Mouse (Mus musculus) MEL (cell line): ENCODE results near the gene Kcnmb4.

Experiments
- CTCF ChIP-seq, 3 experiments: IDR thresholded peaks in 2 of 3; conservative IDR thresholded peaks in 1 of 3; 2 replicates each; pipeline ENCODE4 v1.5.1; 2011 to 2012; ENCODE audit warnings: low read length in 3 of 3, low read depth in 2 of 3, mild to moderate bottlenecking in 2 of 3, improper control_type of control experiment in 1 of 3, inconsistent platforms in 1 of 3, mixed read lengths in 1 of 3, moderate library complexity in 1 of 3; ENCODE audit not compliant: control insufficient read depth in 1 of 3, insufficient read depth in 1 of 3, poor library complexity in 1 of 3, severe bottlenecking in 1 of 3
- EP300 ChIP-seq, 2 experiments: IDR thresholded peaks; 2 replicates each; pipeline ENCODE4 v1.6.1; 2011; ENCODE audit warnings: improper control_type of control experiment in 2 of 2, low read length in 2 of 2, low read depth in 1 of 2, mild to moderate bottlenecking in 1 of 2
- GABPA ChIP-seq: IDR thresholded peaks from 2 replicates; pipeline ENCODE4 v1.6.1; 2012; ENCODE audit warnings: low read depth, mild to moderate bottlenecking, inconsistent platforms, low read length, improper control_type of control experiment, moderate library complexity
- GATA1 ChIP-seq: IDR thresholded peaks from 2 replicates; pipeline ENCODE4 v1.6.1; 2011; ENCODE audit warnings: low read depth, low read length, improper control_type of control experiment
- POLR2A ChIP-seq, 2 experiments: IDR thresholded peaks; 2 replicates each; pipeline ENCODE4 v1.6.1; 2011 to 2012; ENCODE audit warnings: low read length in 2 of 2, mild to moderate bottlenecking in 2 of 2, control low read depth in 1 of 2, improper control_type of control experiment in 1 of 2, low read depth in 1 of 2, moderate library complexity in 1 of 2; ENCODE audit not compliant: control insufficient read depth in 1 of 2, insufficient read depth in 1 of 2, poor library complexity in 1 of 2
- POLR2AphosphoS2 ChIP-seq: IDR thresholded peaks from 2 replicates; pipeline ENCODE4 v1.6.1; 2011; ENCODE audit warnings: low read length, improper control_type of control experiment
- POLR2AphosphoS5 ChIP-seq: IDR thresholded peaks from 2 replicates; pipeline ENCODE4 v1.6.1; 2012; ENCODE audit warnings: low read depth, borderline replicate concordance, mild to moderate bottlenecking, inconsistent platforms, low read length, moderate library complexity, mixed read lengths
- ZC3H11A ChIP-seq: IDR thresholded peaks from 2 replicates; pipeline ENCODE4 v1.6.1; 2012; ENCODE audit warnings: low read depth, mild to moderate bottlenecking, inconsistent platforms, low read length, improper control_type of control experiment

DNA sequence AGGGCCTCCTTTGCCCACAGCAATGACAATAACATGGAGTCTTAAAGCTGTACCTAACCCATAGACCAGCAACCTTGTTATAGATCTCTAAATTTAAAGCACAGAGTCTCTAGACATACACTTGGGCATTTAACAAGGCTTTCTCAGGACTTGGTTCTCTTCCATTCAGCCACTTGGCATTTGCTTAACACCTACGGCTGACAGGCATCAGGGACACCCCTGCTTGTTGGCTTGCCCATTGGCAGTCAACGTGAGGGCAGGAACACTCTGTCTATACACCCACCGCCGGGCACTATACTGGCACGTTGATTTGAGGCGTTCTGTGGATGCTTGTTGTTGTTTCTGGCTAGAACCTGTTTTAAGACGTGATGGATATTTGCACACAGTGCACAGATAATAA lies 41.3 kb downstream of the Kcnmb4 start:
- TF ChIP-seq CTCF (IDR thresholded peaks at IDR 0.05 in 2 of 3, conservative IDR thresholded peaks at IDR 0.05 in 1 of 3; ENCODE audit: control insufficient read depth in 1 of 3, insufficient read depth in 1 of 3, low read depth in 2 of 3, low read length in 3 of 3, poor library complexity in 1 of 3, severe bottlenecking in 1 of 3), result no peak
- TF ChIP-seq POLR2AphosphoS2, result no peak
- TF ChIP-seq POLR2AphosphoS5, result no peak
- no peak for TF ChIP-seq ZC3H11A
- no peak for TF ChIP-seq EP300 (IDR thresholded peaks at IDR 0.05; ENCODE audit: low read depth in 1 of 2, low read length in 2 of 2)
- no peak for TF ChIP-seq POLR2A (IDR thresholded peaks at IDR 0.05; ENCODE audit: control insufficient read depth in 1 of 2, insufficient read depth in 1 of 2, low read depth in 1 of 2, low read length in 2 of 2, poor library complexity in 1 of 2)
- TF ChIP-seq GABPA, result no peak
- no peak for TF ChIP-seq GATA1
